Mouse (Mus musculus): Measurements from ENCODE around the gene Cfap97d2.

GRCm38 (mm10) chr8:13785250-13785763 lies 79.6 kb downstream of the Cfap97d2 start, which contains the start of gene Upf3a:
- TF ChIP-seq CTCF (IDR thresholded peaks at IDR 0.05; ENCODE audit: extremely low read depth, insufficient read depth, low read length) (peak; percentile 49), POLR2A (IDR thresholded peaks at IDR 0.05; ENCODE audit: extremely low read depth, insufficient read depth, low read length) (no peak)
